Mouse (Mus musculus) CH12.LX (cell line): ENCODE data around the gene Pmpcb.

Source experiments
- BHLHE40 ChIP-seq: IDR thresholded peaks from 2 replicates; pipeline ENCODE4 v1.6.1; 2011; ENCODE audit warnings: mild to moderate bottlenecking, low read depth, low read length, improper control_type of control experiment
- CTCF ChIP-seq, 2 experiments: IDR thresholded peaks in 1 of 2; conservative IDR thresholded peaks in 1 of 2; 2 replicates each; pipeline ENCODE4 v1.5.1; 2011 to 2012; ENCODE audit warnings: low read depth in 2 of 2, low read length in 2 of 2, improper control_type of control experiment in 1 of 2, inconsistent platforms in 1 of 2, mild to moderate bottlenecking in 1 of 2, moderate library complexity in 1 of 2
- ELF1 ChIP-seq: IDR thresholded peaks from 2 replicates; pipeline ENCODE4 v1.6.1; 2014; ENCODE audit warnings: low read depth, mild to moderate bottlenecking, inconsistent platforms, low read length, improper control_type of control experiment
- EP300 ChIP-seq: IDR thresholded peaks from 2 replicates; pipeline ENCODE4 v1.6.1; 2011; ENCODE audit warnings: low read length, improper control_type of control experiment
- IRF4 ChIP-seq: IDR thresholded peaks from 2 replicates; pipeline ENCODE4 v1.6.1; 2014; ENCODE audit warnings: low read depth, mild to moderate bottlenecking, inconsistent platforms, low read length, improper control_type of control experiment
- POLR2A ChIP-seq: IDR thresholded peaks from 2 replicates; pipeline ENCODE4 v1.6.1; 2011; ENCODE audit warnings: low read depth, mild to moderate bottlenecking, improper control_type of control experiment, low read length
- USF1 ChIP-seq: IDR thresholded peaks from 2 replicates; pipeline ENCODE4 v1.6.1; 2014; ENCODE audit warnings: low read depth, mild to moderate bottlenecking, inconsistent platforms, low read length, improper control_type of control experiment
- ZKSCAN1 ChIP-seq: IDR thresholded peaks from 2 replicates; pipeline ENCODE4 v1.6.1; 2012; ENCODE audit warnings: low read depth, inconsistent platforms, low read length, improper control_type of control experiment, borderline replicate concordance
- ZNF384 ChIP-seq: IDR thresholded peaks from 2 replicates; pipeline ENCODE4 v1.6.1; 2012; ENCODE audit warnings: low read depth, low read length, improper control_type of control experiment, inconsistent platforms

- TF ChIP-seq CTCF (conservative IDR thresholded peaks at IDR 0.05 in 1 of 2, IDR thresholded peaks at IDR 0.05 in 1 of 2; ENCODE audit: low read depth in 2 of 2, low read length in 2 of 2) = no peak
- TF ChIP-seq BHLHE40 = no peak
- no peak for TF ChIP-seq ZNF384
- no peak for TF ChIP-seq POLR2A
- TF ChIP-seq IRF4 = no peak
- no peak for TF ChIP-seq ELF1
- no peak for TF ChIP-seq USF1
- no peak for TF ChIP-seq EP300
- TF ChIP-seq ZKSCAN1 = no peak
Observed at GRCm38 (mm10) chr5:21693372-21693870, 43.5 kb upstream of the Pmpcb start.
